Mouse (Mus musculus): Measurements from ENCODE around the gene Rtn1.
"Not testable (repeated sequence)": the region's sequence is repeated elsewhere in the genome, so short reads cannot be mapped to it uniquely, and the experiment has no call there.

The Rtn1 gene

GRCm38 (mm10) chr12:72323778-72324177 lies 85.1 kb downstream of the Rtn1 start:
- no peak for DNase-seq

- DNase-seq: no peak
Measured at GRCm38 (mm10) chr12:72315732-72316465, 93.0 kb downstream of the Rtn1 start.

GRCm38 (mm10) chr12:72310818-72311217 lies 98.0 kb downstream of the Rtn1 start:
- DNase-seq: no peak

DNA sequence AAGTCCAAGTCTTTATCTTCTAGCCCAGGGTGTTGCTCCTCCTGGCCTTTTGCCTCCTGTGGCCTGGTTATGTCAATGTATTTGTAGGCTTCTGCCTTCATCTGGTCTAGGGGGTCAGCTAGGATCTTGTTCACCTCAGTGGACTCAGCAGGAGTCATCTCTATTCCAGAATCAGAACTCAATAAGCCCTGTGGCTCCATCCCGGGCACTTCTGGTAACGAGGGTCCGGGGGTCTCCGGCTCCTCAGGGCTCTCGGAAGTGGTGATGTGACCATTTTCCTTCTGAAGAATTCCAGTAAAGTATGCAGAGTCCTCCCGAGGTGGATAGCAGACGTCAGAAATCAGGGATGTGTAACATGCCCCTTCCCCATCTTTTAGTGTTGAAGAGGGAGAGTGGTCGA lies 100.3 kb downstream of the Rtn1 start:
- DNase-seq: no peak

DNA sequence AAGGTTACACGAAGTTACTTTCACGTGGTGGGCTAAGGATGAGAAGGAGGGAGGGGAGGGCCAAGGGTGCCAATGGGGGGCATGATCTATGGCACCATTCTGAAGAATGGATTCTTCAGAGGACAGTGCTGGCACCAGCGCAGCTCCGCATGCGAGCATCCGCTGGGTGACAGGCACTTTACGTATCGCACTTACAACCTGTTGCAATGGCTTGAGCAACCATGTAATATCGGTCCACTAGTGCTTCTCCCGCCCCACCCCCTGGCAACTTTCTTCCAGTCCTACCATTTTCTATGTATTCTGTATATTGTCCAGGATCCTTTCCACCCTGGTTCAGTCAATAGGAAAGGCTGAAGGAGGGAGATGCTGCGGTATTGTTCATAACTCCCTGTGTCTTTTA lies 102.6 kb downstream of the Rtn1 start:
- no peak for DNase-seq

GRCm38 (mm10) chr12:72305421-72305820 lies 103.4 kb downstream of the Rtn1 start:
- no peak for DNase-seq

DNA sequence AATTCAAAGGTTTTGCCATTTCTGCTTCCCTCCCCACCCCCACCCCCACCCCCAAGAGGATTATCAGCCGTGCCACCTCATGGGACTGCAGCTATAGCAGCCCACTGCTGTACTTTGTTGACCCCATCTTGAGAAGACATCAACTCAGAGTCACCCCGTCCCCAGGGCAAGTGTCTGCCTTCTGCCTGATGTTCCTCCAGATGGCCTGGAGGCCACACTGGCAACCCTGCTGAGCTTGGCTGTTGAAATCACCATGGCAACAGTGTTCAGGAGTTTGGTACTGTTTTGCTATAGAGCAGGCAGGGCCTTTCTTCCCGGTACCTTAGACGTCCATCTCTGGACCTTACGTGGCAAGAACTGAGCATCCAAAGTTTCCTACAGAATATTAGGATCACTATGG lies 103.9 kb downstream of the Rtn1 start:
- DNase-seq: no peak

GRCm38 (mm10) chr12:72304347-72304688 lies 104.5 kb downstream of the Rtn1 start:
- no peak for DNase-seq

DNA sequence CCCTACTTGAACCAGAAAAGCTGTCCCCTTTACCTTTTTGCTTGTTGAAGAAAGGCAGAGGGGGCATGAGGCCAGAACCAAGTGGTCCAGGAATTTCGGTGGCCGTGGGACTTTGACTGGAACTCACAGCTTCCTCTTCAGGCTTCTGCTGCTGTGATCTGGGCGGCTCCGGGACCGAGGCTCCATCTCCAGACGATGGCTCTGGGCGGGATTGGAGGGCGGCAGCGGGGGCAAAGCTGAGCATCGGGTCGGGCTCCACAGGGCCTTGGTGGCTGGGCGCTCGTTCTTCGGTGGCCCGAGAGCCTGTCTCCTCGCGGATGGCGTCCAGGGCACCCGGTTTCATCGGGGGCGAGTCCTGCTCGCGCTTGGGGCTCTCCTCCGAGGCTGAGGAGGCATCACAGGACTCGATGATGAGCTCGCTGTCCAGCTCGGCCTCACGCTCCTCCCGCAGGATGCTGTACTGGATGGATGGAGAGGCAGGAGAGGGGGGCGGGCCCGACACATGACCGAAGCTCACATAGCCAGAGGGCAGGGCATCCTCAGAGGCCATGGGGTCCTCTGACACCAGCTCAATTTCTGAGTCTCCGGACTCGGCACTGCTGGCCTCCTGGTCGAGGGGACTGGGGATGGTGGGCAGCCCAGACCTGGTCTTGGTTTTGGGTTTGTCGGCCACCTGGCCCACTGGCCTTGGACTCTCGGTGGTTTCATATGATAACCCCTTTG lies 105.1 kb downstream of the Rtn1 start:
- no peak for DNase-seq

GRCm38 (mm10) chr12:72301431-72301830 lies 107.4 kb downstream of the Rtn1 start:
- DNase-seq: no peak

DNA sequence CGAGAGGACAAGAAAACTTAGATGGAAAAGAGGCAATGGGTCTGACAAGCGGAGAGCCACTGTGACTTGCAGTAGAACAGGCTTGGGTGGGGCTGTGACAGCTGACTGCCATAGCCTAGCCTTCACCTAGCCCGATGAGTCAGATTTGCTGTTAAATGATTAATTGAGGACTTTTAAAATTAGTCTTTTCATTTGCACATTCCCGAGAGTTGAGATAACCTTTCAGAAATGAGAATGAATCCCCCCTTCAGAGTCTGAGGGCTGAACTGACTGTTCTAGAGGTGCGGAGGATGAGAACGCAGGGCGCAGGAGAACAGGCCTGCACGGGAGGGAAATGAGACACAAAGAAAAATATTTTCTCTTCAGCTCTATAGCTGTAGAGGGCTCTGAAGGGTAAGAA lies 107.9 kb downstream of the Rtn1 start:
- DNase-seq: no peak

DNA sequence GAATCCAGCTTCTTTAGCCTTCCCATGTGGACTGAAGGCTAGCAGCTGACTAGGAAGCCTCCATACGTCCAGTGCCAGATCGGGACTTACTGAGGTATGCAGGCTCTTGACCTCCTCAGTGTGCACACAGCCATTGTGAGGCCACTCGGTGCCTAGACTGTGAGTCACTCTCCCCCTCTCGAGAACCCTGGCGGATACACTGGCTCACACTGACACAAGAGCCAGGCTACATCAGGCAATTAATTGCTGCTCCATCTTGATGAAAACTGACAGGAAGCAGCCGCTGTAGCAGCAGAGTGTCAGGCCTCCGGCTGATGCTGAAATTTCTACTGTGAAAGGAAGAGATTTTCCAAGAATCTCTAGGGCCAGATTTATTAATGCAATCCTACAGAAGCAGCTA lies 110.6 kb downstream of the Rtn1 start:
- DNase-seq: peak; percentile 5

DNA sequence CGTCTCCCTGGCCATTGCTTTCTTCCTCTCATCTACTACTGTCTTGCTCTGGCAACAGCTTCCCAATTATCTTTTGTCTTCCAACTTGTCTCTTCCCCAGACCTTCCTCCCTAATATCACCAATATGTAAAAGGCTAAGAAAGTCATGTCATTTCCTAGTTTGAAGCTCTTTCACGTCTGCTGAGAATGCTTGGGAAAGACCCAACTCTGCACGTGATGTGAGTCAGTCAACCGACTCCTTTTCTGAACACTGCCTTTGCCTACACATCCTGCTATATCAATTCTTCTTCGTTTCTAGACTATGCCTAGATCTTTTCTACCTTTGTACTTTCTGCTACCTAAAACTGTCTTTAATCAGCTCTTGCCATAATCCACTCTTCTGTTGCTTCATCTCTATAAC lies 112.3 kb downstream of the Rtn1 start:
- no peak for DNase-seq

DNA sequence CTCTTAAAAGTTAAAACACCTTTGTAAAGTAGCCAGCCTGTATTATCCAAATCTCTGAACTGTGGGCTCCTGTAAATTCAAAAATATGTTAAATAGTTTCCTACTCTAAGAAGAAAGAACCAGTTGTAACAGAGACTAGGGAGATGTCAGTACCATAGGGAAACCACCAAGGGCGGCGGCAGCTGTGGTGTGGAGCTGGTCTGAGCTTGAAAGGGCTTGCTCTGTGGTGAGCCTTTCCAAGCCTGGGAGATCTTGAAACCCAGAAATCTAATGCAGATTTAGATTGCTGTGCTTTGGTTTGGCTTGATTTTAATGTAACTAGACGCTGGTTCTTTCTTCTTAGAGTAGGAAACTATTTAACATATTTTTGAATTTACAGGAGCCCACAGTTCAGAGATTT lies 115.7 kb downstream of the Rtn1 start:
- not testable (repeated sequence) for DNase-seq

GRCm38 (mm10) chr12:72292566-72292965 lies 116.3 kb downstream of the Rtn1 start:
- no peak for DNase-seq

DNA sequence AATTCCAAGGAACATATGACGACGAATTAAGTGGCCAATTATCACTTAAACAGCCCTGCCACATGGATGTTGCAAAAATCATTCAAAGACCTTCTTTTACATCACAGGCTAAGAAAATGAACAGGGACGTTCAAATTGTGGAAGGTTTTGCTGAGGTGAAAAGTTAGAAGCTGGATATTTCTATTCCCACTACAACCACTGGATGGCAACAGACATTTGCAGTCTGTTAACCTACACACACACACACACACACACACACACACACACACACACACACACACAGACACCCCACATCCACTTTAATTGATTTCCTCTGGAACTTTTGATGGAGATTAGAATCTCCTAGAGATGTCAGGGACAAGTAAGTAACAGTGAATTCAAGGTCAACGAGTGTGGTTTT lies 117.6 kb downstream of the Rtn1 start:
- DNase-seq: no peak

DNA sequence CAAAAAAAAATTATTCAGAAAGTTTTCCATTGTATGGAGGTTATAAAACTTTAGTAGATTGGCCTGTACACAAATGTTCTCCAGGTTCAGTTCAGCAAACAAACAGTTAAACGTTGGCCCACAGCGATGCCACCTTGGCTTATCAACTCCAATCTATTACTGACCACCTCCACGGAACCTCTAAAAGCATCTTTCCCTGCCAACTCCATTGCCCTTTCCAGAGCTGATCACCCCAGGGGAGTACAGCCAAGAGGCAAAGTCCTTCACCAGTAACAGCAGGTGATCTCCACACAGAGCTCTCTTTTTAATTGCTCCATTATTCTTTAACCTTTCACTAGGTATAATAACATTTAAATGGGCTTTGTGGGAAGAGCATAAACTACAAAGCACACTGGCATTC lies 120.6 kb downstream of the Rtn1 start:
- no peak for DNase-seq

DNA sequence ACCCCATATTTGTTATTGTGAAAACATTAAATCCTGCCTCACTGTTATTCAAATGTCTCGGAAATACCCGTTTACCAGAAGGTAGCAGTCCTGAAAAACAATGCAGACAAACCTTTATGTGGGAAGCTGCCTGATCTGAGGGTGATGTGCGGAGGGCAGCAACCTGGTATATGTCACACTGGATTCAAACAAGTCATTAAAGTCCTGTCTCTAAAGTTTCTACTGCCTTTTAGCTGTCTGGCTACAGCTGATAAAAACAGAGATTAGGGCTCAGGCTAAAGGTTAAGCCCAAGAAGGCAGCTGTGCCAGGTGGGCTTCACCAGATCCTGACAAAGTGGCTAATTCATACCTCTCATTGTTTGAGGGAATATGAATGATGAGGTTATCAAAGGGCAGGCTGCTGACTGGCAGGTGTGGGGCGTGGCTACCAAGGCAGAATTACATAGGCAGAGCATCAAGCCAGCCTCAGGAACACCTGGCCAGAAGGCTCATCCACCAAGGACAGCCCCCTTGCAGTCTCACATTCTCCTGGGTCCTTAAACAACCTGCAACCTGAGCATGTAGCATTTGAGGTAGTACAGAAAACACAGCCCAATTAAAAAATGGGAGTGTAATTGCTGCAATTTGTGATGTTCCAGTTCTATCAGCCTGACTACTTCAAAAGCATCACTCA lies 121.4 kb downstream of the Rtn1 start:
- DNase-seq: no peak

DNA sequence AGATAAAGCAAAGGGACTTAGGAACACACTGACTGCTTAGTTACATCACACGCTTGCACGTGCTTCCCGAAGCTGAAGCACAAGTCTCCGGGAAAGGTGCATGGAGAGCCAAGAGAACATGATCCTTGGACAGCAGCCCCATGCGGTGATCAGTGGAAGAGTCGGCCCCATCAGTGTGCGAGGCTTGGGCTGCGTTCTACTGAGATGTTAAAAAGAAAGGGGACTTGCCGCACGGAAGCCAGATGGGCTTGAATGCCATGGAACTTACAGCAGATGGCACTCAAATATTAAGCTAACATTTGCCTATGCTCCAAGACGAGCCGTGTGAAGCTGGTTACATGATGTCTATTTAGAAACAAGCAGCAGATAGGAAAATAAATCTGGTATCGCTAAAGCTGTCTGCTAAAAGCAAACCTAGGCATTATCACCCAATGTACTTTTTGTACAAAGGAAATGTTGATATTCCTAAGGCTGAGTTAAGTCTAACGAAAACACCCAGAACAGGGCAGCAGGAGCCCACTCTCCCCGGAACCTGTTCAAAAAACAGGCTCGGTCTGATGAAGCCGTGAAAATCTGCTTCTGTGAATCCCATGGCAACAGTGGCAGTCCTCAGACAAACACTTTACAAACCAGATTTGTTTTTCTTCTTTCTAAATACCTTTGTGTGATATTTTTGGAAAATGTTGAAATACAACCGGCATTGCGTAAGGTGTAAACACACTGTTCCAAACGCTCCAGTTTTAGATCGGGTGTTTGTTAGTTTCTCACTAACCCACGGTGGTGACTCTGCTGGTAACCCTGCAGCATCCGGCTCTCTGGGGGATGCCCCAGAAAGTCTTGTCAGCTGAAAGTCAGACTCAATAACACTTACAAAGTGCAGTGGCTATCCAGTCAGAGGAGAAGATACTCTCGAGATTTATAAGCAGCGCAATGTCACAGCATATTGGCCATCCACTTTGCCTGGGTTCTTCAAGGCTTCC lies 123.2 kb downstream of the Rtn1 start:
- peak; percentile 45 for DNase-seq

DNA sequence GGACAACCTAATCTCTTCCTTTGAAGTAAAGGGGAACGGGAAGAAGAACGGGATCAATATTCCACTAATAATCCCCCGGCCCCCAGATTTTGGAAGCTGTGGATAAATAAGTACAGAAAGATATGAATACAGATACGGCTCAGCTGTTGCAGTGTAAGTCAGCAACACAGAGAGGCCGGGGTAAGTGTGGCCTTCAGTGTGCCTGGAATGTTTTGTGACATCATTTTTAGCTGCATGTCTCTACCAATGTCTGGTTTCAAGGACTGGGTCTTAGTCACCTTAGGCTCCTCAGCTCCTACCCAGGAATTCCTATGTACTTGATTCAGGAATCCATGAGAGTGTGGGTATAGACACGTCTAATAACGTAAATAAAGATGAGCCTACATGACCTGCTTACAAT lies 124.3 kb downstream of the Rtn1 start:
- DNase-seq: no peak

DNA sequence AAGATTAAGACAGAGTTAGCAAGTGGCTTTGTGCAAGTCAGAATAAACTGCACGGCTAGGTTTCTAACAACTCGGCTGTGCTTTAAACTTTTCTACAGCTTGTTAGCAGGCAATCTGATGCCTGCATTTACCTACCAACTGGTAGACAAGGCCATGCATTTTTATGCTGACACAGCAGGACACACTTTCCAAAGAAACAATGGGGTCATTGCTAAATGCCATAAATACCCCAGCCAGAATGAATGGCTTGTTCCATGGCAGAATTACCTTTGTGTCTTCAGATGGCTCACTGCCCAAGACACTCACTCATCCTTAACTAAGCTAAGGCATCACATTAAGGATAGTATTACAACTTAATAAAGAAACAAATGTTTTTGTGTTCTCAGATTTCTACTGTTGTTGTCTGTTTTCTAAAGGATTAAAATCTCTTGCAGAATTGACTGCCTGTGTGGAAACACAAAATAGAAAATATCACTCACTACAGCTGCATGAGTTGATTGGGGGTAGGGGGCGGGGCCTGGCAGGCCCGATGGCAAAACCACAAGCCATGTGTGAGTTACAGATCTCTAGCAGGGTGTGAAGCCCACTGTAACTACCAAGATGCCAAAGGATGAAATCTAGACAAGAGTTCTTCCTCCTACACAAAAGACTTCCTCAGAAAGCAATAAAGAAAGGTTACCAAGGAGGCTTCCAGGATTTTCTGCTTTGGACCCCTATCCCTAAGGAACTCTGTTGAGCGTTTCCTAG lies 129.6 kb downstream of the Rtn1 start:
- no peak for DNase-seq

GRCm38 (mm10) chr12:72273721-72274414 lies 135.0 kb downstream of the Rtn1 start:
- DNase-seq: no peak
